Mouse (Mus musculus) lung, postnatal 0 days (tissue): ENCODE measurements at regions not wholly inside any gene's neighbourhood (a gene's known extent, or its start where the extent isn't known, plus 50 kb on each side); places are given as distances from the start of the nearest gene placed in this dataset.

Experiments used
- CTCF ChIP-seq: IDR thresholded peaks from 2 replicates; pipeline ENCODE4 v1.5.1; 2016; ENCODE audit warnings: antibody characterized with exemption, mild to moderate bottlenecking
- EP300 ChIP-seq: IDR thresholded peaks from 2 replicates; pipeline ENCODE4 v1.6.1; 2016; ENCODE audit warnings: antibody characterized with exemption, mild to moderate bottlenecking, control low read depth

- peak; percentile 89 for TF ChIP-seq CTCF
- no peak for TF ChIP-seq EP300
Observed at GRCm38 (mm10) chr14:19041984-19042760, 148.1 kb upstream of the Ube2e2 start.
